Mouse (Mus musculus) ES-Bruce4 (cell line): Measurements from ENCODE around the gene Car5a.

Experiments
- CTCF ChIP-seq: IDR thresholded peaks from one replicate; pipeline ENCODE4 v1.8.1; 2011; ENCODE audit warnings: low read depth, low read length
- EP300 ChIP-seq: IDR thresholded peaks from 2 replicates; pipeline ENCODE4 v1.6.1; 2011; ENCODE audit warnings: low read depth, low read length; ENCODE audit not compliant: insufficient read depth
- POLR2A ChIP-seq: IDR thresholded peaks from one replicate; pipeline ENCODE4 v1.8.1; 2011; ENCODE audit warnings: low read length; ENCODE audit not compliant: insufficient read depth

DNA sequence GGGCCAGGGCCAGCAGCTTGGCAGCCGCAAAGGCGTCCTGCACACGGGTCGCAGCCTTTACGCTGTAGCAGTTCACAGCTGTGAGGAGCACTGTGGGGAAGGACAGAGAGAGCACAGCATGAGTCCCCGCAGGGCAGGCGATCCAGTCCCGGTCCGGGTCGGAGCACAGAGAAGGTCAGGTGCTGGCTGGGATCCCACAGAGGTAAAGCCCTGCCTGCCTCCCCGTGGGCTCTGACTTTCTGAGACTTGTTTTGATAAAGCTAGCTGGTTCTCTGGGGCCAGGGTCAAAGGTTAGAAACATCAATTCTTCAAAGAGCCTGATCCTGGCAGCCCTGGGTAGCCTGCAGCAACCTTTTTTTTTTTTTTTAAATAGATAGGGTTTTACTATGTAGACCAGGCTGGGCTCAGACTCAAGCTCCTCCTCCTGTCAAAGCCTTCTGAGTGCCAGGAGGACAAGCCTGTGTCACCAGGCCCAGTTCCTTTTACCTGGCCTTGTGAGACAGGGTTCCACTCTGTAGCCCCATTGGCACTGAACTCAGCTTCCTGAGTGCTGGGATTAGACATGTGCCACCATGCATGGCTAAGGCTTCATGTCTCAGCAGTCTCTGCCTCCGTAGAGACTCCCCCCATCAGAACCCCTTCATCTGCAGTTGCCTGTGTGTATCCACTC lies 48.1 kb downstream of the Car5a start:
- no peak for TF ChIP-seq CTCF
- TF ChIP-seq POLR2A = no peak
- no peak for TF ChIP-seq EP300
